Mouse (Mus musculus): ENCODE data around the gene Abca3. TPM values are rescaled to one million over a fixed set of nuclear protein-coding genes. Genes with fewer than 3 reads are reported as not detected.

The Abca3 gene
- total RNA-seq (2021) = 10 to 100 TPM; 66.5 to 69.8 TPM
- long read RNA-seq, experiment 1, full-length matches to known transcripts = 12 of 46 reads
- long read RNA-seq, experiment 1, partial matches to known transcripts = 22 of 46 reads
- long read RNA-seq, experiment 1, other reads (novel, unspliced or antisense) = 12 of 46 reads
- long read RNA-seq, experiment 2, full-length matches to known transcripts = 3 of 36 reads
- long read RNA-seq, experiment 2, partial matches to known transcripts = 24 of 36 reads
- long read RNA-seq, experiment 2, other reads (novel, unspliced or antisense) = 9 of 36 reads

DNA sequence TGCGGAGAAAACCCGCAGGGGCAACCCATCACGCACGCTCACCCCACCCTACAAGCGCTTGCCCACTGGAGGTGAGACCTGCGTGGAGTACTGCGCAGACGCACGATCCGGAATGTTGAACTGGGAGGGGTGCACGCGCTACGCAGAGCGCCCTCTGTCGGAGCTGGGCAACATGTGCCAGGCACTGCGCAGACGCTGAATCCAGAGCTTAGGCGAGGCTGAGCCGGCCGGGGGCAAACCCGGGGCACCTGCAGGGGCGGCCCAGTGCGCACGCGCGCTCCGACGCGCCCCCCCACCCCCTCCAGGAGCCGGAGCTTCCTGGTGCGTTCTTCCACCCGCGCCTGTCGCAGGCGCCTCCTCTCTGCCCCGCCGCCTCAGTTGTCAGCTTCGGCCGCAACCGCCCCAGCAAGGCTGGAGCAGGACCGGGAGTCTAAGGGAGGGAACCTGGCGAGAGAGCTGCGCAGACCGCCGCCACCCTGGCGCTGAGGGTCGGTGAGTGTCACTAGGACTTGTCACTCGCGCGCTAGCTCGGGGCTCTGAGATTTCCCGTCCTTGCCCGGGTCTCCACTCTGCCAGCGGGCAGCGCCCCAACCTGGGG lies at the start of gene Abca3:
Abca3 (plus strand) TSS at position 191 of the 598 bp plus-strand sequence.
- peak; percentile 97 to 98 for DNase-seq (ENCODE audit: low spot score in 2 of 2)

DNA sequence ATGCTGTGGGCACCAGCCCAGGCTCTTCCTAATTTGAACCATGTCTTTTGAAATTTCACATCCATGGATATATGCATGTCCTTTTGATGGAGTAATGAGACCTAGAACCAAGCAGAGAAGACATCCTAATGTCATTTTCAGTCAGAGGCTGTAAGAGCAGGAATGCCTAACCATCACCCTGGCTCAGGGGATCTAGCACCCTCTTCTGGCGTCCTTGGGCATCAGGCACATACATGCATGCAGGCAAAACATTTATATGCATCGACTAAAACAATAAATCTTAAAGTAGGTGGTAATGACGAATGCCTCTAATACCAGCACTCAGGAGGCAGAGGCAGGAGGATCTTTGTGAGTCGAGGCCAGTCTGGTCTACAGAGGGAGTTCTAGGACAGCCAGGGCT lies 44.2 kb upstream of the Abca3 start:
- DNase-seq (ENCODE audit: low spot score in 2 of 2) = peak; percentile 18 to 54

DNA sequence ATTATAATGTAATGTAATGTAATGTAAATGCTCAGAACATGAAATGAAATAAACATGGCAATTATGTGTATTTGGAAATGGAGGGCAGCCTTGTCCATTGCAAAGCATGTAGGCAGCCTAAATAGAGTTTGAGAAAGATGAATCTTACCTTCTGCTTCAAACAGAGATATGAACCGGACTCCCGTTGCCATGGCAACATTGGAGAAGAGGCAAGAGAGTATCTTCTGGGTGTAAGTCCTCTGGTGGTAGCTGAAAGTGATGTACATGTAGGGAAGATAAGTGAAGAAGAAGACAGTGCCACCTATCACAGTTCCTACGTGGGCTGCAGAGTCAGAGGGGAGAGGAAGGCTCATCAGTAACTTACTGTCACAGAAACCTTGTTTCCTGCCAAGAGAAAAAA lies 30.9 kb upstream of the Abca3 start:
- DNase-seq (ENCODE audit: low spot score in 2 of 2) = peak; percentile 11 to 27

DNA sequence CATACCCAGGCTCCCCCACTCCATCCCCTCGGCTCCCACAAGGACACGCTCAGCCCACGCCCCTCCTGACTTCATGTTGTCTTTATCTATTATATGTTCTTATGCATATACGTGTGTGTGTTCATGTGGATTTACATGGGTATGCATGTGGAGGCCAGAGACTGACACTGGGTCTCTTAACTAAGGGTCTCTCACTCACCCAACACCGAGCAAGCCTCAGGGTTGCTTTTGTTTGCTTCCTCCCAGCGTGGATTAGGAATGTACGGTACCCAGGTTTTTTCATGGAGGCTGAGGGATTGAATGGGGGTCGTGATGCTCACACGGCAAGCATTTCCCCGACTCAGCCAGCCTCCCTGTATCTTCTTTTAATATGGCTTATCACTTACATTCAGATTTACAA lies 26.7 kb upstream of the Abca3 start:
- no peak for DNase-seq (ENCODE audit: low spot score in 2 of 2)

DNA sequence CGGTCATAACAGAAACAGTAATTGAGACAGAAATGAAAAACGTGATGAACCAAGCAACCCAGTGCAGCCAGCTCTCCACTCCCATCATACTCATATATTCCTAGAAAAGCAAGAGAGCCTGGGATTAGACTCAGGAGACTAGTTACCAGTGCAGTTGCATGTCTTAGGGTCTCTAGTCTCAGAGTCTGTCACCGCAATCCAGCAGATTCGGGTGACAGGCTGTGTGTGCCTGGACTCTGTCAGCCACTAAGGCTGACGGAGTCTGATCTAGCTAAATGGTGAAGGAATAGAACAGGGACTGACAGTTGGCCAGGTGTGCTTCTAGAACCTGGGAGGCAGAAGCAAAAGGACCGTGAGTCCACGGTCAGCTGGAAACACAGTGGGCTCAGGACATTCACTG lies 24.1 kb upstream of the Abca3 start:
- no peak for DNase-seq (ENCODE audit: low spot score in 2 of 2)

DNA sequence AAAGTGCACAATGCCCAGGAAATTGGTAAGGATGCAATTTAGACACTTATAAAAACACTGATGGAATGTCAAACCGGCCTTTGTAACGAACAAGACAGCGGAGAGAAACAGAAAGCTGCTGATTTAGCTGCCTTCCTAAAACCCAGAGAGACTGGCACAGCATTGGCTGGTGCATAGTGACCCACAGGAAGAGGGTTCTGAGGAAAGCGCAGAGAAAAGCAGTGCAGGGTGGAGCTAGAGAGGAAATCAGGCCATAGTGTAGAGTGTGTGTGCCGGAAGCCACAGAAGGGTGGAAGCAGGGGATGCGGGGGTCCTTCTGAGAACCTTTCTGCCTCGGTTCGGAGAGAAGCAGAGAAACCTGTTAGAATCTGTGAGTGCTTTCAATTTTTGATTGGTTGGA lies 7.1 kb upstream of the Abca3 start:
- no peak for DNase-seq (ENCODE audit: low spot score in 2 of 2)

DNA sequence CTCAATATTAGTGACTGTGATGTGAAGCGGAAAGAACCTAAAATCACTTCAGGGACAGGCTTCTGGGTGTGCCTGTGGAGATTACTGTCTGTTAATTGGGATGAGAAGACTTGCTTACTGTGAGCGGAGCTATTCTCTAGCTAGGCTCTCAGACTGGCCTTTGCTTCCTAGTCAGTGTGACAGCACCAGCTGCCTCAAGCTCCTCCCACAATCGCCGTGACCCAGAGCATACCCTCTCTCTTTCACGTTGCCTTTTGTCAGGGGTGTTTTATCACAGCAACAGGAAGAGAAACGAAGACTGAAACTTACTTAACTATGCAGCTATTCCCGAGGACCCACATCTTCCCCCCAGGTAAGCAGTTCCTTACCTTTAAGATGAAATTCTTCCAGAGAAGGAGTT lies 4.9 kb upstream of the Abca3 start:
- no peak for DNase-seq (ENCODE audit: low spot score in 2 of 2)

DNA sequence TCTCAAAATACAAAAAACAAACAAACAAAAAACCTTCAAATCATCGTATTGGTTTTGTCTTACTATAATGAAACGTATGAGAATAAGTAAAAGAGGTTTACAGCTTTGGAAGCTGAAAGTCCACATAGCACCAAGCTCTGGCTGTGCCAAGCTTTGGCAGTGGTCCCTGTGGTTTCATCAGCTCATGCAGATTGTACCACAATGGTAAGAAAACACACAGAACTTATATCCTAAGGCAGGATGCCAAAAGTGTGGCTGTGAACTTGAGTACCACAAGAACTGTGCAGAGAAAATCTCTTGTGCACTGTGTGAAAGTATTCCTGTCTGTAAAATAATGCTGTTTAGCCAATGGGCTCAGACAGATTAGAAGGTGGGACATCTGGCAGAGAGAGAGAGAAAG lies 2.6 kb upstream of the Abca3 start:
- DNase-seq (ENCODE audit: low spot score in 2 of 2) = no peak

DNA sequence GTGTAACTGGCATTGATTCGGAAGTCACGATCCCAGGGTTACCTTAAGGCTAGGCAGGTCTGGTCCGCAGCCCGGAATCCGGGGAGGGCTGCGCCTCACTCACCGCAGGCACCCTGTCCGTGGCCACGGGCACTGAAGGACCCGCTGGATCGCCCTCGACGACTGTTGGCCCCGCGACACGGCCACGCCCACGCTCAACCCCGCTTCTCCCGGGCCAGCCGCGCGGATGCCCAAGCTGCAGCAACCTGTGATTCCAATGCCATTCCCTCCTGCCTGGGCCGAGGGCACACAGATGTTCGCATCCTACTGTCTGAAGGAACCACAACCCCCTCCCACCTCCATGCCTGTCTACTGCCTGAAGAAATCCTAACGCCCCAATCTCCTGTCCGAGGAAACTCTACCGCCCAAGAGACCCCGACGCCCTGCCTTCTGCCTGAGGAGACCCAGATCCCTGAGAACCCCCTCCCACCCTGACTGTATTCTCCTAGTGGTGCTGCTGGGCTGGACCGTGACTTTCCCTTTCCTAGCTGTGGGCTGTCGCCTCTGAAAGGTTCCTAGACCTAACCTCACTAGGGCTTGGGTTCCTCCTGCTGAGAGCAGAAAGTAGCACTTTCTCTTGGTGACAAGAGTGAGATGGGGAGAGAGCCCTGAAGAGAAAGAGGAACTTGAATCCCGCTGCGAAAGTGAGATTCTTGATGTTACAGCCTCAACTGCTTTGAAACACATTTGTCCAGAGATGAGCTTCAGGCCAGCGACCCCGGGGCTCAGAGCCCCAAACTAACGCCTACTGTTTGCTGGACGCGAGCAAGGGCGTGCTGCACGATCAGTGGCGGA lies 607 bp upstream of the Abca3 start, which contains the start of gene Abca17:
Abca17 (minus strand) TSS at position 143 of the 834 bp plus-strand sequence.
- peak; percentile 7 to 24 for DNase-seq (ENCODE audit: low spot score in 2 of 2)

DNA sequence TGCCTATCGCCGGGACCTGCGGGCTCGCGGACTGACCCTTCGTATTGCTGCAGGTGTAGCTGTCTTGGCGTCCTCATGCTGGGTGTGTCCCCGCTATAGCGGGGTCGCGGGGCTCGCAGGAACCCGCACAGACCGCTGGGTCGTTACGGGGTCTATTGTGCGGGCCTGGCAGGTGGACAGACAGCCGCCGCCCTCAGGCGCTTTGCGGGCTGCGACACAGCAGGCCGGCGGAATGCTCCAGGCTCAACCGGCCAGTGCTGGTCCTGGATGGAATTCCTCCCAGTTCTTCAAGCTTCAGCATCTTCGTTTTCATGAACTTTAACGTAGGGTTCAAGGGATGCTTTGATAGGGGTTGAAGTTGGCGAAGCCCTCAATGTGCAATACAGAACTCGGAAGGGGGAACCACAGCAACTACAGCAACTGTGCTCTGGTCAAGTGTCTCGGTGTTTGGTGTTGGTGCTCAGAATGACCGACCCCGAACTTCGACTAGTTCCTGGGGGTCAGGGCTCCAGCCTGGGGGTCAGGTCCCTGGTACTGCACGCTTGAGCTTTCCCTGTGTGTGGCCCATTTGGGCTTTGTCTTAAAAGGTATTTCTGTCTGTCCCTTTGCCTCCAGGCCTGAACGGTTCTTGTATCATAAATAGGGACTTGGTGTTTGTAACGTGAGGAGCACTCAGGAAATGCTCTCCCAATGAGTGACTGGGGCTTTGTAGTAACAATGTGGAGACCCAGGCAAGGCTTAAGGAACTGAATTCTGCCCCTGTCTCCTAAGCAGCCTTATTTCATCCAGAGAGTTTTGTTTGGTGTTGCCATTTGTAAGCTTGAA lies 832 bp downstream of the Abca3 start:
- peak in 1 of 2 experiments; percentile 36 for DNase-seq (ENCODE audit: low spot score in 2 of 2)

DNA sequence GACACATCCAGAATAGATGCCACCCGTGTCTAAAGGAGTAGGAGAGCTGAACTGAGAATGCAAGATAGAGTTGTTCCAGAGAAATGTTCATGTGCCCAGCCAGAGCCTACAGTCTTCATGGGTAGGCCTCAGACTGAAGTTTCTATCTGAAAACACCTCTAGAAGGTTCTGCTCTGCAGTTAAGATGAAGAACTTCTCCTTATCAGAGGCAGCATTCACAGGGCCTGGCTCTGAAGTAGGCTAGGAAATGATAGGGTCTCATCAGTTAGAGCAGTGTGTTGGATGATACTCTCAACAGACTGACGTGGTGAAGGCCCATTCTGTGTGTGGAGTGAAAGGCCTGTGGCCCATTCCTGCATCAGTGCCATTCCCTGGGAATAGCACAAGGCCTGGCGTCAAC lies 2.2 kb downstream of the Abca3 start:
- DNase-seq (ENCODE audit: low spot score in 2 of 2) = no peak

DNA sequence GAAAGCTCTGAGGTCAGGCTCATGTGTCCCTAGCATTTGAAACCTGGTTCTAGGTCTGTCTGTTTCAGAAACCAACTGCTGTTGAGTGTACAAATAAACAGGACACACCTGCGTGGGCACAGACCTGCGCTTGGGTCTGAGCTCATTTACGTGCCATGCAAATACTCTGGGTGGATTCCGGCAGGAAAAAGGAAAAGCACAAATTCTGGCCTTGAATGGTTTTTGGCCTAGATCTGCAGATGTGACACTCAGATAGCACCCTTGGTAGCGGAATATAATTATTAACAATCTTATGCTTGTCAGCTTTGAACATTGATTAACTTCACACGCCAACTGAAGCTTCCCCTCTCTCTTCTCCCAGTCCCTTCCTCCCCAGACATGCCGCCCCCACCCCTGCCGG lies 3.5 kb downstream of the Abca3 start:
- no peak for DNase-seq (ENCODE audit: low spot score in 2 of 2)

DNA sequence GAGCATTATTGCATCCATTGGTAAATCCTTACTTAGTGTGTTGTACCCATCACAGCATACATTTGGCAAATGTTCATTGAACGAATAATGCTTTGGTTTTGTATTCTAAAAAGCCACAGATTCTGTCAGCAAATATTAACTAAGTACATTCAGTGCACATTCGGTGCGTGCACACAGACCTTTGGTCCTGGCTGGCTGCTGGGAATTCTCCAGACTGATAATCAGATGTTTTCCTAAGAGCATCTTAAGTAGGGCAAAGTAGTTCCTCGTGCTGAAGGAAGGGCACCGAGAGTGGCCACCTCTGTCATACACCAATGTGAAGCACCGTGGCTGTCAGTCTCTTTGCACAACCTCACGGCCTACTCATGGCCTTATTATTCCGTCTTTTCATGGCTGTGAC lies 7.3 kb downstream of the Abca3 start:
- DNase-seq (ENCODE audit: low spot score in 2 of 2) = no peak

DNA sequence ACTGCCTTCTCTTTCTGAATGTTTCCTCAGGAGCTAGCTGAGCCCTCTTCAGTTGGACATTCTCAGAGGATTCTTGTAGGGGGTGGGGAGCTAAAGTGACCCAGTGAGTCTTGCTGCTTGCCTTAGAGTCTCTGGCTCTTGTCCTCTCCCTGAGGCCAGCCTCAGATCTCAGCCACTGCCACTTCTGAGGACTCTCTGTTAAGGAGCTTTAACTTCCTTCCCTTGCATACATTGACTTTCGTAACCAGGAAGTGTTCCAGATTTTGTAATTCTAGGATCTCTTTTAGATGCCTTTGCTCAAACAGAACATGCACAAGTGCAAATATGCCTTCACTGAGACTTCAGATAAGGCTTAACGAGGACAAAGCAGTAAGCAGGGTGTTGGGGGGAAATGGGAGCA lies 8.2 kb downstream of the Abca3 start:
- no peak for DNase-seq (ENCODE audit: low spot score in 2 of 2)

DNA sequence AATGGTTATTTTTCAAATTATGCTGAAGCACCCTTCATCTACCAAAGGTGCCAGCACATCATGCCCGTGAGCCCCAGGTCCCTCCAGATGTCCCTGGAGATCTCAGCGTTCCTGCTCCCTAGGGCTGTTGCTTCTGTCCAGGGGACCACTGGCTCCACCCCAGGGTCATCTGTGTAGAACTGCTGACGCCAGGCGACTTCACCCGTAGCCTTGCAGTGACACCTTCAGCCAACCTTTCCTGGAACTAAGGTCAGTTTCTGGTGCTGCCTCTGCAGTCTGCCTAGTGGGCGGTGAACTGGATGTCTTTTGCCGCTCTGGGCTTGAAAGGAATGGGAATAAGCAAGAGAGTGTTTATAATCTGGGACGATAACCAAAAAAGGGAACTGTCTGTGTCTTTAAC lies 9.1 kb downstream of the Abca3 start:
- no peak for DNase-seq (ENCODE audit: low spot score in 2 of 2)

DNA sequence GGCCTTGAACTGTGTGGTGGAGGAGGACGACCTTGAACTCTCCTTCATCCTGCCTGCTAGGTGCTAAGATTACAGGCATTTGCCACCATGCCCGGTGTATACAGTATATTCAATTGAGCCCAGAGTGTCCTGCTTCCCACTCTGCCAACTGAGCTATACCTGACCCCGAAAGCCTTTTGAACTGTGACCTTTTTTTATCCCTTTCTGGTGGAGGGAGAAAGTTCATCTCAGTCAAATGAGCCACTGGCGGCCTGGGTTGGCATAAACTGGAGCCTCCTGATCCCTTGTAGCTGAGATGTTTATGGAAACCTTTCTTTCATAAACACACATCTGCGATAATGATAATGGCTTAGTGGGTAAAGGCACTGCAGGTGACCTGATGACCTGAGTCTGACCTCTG lies 9.5 kb downstream of the Abca3 start:
- DNase-seq (ENCODE audit: low spot score in 2 of 2) = no peak

DNA sequence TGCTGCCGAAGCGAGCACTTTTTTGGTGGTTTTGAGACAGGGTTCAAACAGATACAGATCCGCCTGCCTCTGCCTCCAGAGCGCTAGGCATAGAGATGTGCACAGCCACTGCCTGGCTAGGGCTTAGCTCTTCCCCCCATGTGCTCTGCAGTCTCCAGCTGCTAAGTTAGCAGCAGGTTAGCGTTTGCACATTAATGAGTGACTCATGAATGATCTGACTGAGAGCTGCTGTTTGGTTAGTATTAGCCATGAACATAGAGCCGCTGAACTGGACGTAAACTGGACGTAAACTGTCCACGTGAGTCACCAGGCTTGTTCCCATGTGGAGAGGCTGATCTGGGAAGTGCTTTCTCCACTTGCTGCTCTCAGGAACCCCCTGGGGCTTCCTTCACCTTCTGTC lies 10.8 kb downstream of the Abca3 start:
- no peak for DNase-seq (ENCODE audit: low spot score in 2 of 2)

DNA sequence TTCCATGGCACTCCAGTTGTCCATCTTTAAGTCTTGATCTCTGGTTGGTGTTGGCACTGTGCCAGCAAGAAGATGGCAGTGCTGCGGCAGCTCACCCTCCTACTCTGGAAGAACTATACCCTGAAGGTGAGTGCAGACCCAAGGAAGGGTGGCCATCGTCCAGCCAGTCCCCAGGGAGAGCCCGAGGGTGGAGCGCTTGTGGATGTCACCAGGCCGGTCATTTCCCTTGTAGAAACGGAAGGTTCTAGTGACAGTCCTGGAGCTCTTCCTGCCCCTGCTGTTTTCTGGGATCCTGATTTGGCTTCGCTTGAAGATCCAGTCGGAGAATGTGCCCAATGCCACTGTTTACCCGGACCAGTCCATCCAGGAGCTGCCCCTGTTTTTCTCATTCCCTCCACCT lies 12.7 kb downstream of the Abca3 start:
- no peak for DNase-seq (ENCODE audit: low spot score in 2 of 2)

DNA sequence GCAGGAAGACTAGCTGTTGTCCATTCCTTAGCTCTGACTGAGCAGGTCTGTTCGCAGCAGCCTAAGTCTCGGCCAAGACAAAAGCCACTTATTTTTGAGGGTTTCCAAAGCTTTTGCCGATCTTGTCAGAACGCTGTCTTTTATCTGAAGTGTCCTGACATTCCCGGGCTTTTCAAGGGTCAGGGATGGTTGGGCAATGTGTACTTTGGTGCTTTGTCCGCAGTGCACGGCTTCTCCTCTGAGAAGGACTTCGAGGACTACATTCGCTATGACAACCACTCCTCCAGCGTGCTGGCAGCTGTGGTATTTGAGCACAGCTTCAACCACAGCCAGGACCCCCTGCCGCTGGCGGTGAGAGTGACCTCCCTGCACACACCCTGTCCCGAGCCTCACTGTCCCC lies 14.1 kb downstream of the Abca3 start:
- DNase-seq (ENCODE audit: low spot score in 2 of 2) = no peak

DNA sequence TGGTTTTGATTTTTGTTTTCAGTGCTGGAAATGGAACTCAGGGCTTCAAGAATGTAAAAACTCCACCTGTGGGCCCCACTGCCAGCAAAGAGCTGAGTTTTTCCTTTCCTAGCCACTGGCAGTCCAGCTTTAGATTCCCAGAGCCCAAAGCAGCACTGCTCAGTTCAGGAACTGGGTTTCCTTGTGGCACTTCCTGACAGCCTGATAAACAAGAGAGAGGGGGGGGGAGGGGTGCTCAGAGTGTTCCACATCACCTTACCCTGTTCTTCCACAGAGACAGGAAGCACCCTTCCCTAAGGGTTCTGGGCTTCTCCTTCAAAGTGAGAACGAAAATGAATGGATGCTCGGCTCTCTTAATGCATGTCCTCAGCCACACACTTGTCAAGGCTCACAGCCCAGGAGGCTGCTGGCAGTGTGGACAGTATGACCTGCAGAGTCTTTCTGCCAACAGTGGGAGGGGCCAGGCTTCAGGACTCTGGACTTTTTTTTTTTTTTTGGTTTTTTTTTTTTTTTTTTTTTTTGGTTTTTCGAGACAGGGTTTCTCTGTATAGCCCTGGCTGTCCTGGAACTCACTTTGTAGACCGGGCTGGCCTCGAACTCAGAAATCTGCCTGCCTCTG lies 23.5 kb downstream of the Abca3 start:
- no peak for DNase-seq (ENCODE audit: low spot score in 2 of 2)

DNA sequence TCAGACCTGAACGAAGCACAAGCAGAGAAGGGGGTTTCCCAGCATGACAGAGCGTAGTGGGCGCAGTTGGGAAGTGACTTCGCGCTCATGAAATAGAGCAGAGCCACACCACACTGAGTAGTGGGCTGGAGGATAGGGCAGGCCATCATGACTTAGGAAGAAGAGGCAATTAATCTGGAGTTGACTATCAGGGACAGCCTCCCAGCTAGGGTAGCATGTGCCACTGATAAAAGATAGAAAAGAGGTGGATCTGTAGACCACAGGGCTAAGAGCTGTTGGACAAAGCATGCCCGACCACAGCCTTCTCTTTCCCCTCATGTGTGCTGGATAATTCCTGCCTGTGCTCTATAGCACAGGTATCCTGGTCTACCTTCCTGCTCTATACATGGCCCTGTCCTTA lies 24.1 kb downstream of the Abca3 start:
- no peak for DNase-seq (ENCODE audit: low spot score in 2 of 2)
